Mouse (Mus musculus): ENCODE measurements around the gene Pheta1. TPM values are rescaled to one million over a fixed set of nuclear protein-coding genes. Genes with fewer than 3 reads are reported as not detected.

Gene Pheta1
- polyA plus RNA-seq, 1 experiment, result 283 TPM

DNA sequence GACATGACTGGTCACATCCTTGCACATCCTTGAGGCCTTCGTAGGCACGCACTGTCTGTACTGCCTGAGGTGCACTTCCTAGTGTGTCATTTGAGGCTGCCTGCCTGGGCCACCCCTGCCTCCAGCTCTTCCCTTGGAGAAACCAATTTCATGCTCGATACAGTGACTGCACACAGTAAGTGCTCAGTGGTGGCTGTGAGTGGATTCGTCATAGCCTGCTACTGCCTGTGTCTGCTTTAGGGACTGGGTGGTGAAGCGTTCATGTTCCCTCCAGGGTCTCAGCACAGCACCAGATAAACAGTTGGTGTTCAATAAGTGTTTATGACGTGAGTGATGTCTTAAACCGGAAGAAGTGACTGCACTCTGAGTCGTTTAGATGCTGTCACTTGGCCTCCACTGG, 34.6 kb downstream of the Pheta1 start:
- no peak overlapping the region for H3K27ac ChIP-seq (ENCODE audit: insufficient read depth, low read depth, low read length)
- no peaks in the 10 kb centered on the region for H3K36me3 ChIP-seq (ENCODE audit: control insufficient read depth, insufficient read depth, low read length)
- H3K27me3 ChIP-seq (ENCODE audit: control insufficient read depth, insufficient read depth, low read length), result no peaks in the 10 kb centered on the region
- no peak overlapping the region for H3K4me3 ChIP-seq (ENCODE audit: low read depth, low read length)
- WGBS, result 76% methylated on average over 8 of the region's 8 CpGs
- H3K4me1 ChIP-seq (ENCODE audit: control insufficient read depth, insufficient read depth, insufficient read length, low read length), result peaks cover 6% of the 10 kb centered on the region; the same call in 1 of the 2 replicates
- TF ChIP-seq POLR2A (IDR thresholded peaks at IDR 0.05; ENCODE audit: low read depth, low read length) (no peak), CTCF (IDR thresholded peaks at IDR 0.05; ENCODE audit: extremely low read depth, insufficient read length, insufficient replicate concordance, low read depth, low read length) (no peak)

DNA sequence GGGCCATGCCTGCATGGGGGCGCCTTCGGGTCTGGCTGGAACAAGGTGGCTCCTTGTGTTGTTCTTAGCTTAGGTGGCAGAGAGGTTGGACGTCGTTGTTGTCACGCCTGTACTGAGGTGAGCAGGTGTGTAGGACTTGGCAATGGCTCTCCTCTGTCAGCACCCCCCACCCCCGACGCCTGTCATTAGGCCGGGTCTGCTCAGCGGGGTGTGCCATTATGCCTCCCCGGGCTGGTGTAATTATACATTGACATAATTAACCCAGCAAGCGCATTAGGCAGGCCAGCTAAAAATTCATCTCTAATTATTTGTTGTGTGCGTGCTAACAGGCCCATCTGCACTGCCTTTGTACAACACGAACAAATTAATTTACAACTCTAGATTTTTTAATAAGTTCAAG, 40.6 kb downstream of the Pheta1 start:
- Histone ChIP-seq H3K4me1 (ENCODE audit: control insufficient read depth, insufficient read depth, insufficient read length, low read length) (no peaks in the 10 kb centered on the region), H3K27ac (ENCODE audit: insufficient read depth, low read depth, low read length) (no peak overlapping the region), H3K27me3 (ENCODE audit: control insufficient read depth, insufficient read depth, low read length) (no peaks in the 10 kb centered on the region), H3K4me3 (ENCODE audit: low read depth, low read length) (no peak overlapping the region), H3K36me3 (ENCODE audit: control insufficient read depth, insufficient read depth, low read length) (no peaks in the 10 kb centered on the region)
- 46% methylated on average over 13 of the region's 13 CpGs for WGBS
- TF ChIP-seq CTCF (IDR thresholded peaks at IDR 0.05; ENCODE audit: extremely low read depth, insufficient read length, insufficient replicate concordance, low read depth, low read length), result no peak
- TF ChIP-seq POLR2A (IDR thresholded peaks at IDR 0.05; ENCODE audit: low read depth, low read length), result no peak

DNA sequence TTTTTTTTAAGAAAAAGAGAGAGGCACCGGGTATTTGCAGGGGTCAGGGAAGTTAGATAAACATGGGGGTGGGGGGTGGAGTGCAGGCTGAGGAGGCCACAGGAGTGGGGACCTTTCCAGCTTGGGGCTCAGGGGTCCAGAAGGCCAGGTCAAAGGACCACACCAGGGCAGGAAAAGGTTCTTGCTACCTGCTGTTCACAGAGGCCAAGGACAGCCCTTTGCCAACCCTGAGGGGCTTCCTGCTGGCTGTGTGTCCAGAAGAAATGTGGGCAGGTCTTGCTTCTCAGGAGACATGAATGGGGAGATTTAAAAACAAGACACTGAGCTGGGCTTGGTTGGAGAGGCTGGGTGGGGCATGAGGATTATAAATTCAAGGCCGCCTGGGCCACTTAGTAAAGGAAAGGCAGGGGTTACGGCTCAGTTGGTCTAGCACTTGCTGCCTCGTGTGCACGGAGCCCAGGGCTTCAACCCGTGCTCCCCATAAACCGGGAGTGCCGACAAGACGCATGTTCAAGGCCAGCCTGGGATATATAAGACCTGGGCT, 41.1 kb downstream of the Pheta1 start:
- Histone ChIP-seq H3K4me1 (ENCODE audit: control insufficient read depth, insufficient read depth, insufficient read length, low read length) (no peaks in the 10 kb centered on the region), H3K4me3 (ENCODE audit: low read depth, low read length) (no peak overlapping the region), H3K27ac (ENCODE audit: insufficient read depth, low read depth, low read length) (no peak overlapping the region), H3K27me3 (ENCODE audit: control insufficient read depth, insufficient read depth, low read length) (no peaks in the 10 kb centered on the region), H3K36me3 (ENCODE audit: control insufficient read depth, insufficient read depth, low read length) (no peaks in the 10 kb centered on the region)
- WGBS, result 51% methylated on average over 9 of the region's 9 CpGs
- TF ChIP-seq CTCF (IDR thresholded peaks at IDR 0.05; ENCODE audit: extremely low read depth, insufficient read length, insufficient replicate concordance, low read depth, low read length), result no peak
- TF ChIP-seq POLR2A (IDR thresholded peaks at IDR 0.05; ENCODE audit: low read depth, low read length), result no peak

DNA sequence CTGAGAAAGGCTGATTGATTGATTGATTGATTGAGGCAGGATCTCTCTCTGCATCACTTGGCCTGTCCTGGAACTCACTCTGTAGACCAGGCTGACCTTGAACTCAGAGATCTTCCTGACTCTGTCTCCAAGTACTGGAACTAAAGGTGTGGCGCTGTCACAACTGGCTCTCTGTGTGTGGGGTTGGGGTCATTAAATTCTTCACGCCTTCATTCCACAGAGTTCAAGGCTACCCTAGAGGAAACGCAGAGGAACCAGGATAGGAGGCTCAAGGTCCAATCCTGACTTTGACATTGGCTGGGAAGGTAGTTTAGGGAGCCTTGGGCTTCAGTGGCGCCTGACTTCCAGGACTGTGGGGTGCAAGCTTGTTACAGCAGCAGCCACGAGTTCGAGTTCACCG, 42.1 kb downstream of the Pheta1 start:
- no peak for TF ChIP-seq POLR2A (IDR thresholded peaks at IDR 0.05; ENCODE audit: low read depth, low read length)
- Histone ChIP-seq H3K4me1 (ENCODE audit: control insufficient read depth, insufficient read depth, insufficient read length, low read length) (no peaks in the 10 kb centered on the region), H3K27ac (ENCODE audit: insufficient read depth, low read depth, low read length) (no peak overlapping the region), H3K4me3 (ENCODE audit: low read depth, low read length) (no peak overlapping the region), H3K27me3 (ENCODE audit: control insufficient read depth, insufficient read depth, low read length) (0 out of 2 replicates have a peak, but pooled peaks cover 3% of the 10 kb centered on the region), H3K36me3 (ENCODE audit: control insufficient read depth, insufficient read depth, low read length) (no peaks in the 10 kb centered on the region)
- 81% methylated on average over 7 of the region's 7 CpGs for WGBS

DNA sequence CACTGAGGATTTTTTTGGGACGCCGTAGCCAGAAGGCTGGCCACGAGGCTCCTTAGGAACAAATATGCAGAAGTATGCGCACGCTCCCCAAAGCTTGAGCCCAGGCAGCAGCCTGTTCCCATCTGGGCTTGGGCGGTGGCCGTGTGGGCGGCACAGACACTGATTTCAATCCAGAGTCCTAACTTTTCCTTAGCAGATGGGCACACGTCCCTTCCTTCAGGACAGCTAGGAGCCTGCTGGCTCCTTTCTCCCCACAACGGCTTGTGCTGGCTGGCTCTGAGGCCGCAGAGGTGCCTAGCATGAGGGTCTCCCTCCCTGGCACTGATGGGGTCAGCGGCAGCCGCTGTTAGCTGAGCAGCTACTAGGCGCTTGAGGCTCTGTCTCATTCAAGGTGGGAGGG, 43.5 kb downstream of the Pheta1 start:
- TF ChIP-seq POLR2A (IDR thresholded peaks at IDR 0.05; ENCODE audit: low read depth, low read length) (no peak), CTCF (IDR thresholded peaks at IDR 0.05; ENCODE audit: extremely low read depth, insufficient read length, insufficient replicate concordance, low read depth, low read length) (no peak)
- no peaks in the 10 kb centered on the region for H3K36me3 ChIP-seq (ENCODE audit: control insufficient read depth, insufficient read depth, low read length)
- WGBS, result 86% methylated on average over 14 of the region's 14 CpGs
- H3K4me3 ChIP-seq (ENCODE audit: low read depth, low read length), result no peak overlapping the region
- H3K27me3 ChIP-seq (ENCODE audit: control insufficient read depth, insufficient read depth, low read length), result 0 out of 2 replicates have a peak, but pooled peaks cover 3% of the 10 kb centered on the region
- H3K27ac ChIP-seq (ENCODE audit: insufficient read depth, low read depth, low read length), result no peak overlapping the region
- H3K4me1 ChIP-seq (ENCODE audit: control insufficient read depth, insufficient read depth, insufficient read length, low read length), result no peaks in the 10 kb centered on the region

DNA sequence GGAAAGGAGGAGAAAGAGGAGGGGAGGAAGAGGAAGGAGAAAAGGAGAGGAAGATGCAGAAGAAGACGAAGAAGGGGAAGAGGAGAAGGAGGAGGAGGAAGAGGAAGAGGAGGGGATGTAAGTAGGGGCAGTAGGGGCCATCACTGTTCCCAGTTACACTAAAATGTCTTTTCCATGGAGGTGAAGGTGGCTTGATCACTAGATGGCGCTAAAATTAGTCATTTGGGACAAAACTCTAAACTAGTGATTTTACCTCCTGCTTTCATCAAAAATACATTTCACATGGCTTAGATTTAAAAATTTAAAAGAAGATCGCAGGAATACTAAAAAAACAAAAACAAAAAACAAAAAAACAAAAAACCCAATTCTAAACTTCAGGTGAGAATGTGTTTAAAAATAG, 44.8 kb downstream of the Pheta1 start:
- no peak for TF ChIP-seq POLR2A (IDR thresholded peaks at IDR 0.05; ENCODE audit: low read depth, low read length)
- no peak for TF ChIP-seq CTCF (IDR thresholded peaks at IDR 0.05; ENCODE audit: extremely low read depth, insufficient read length, insufficient replicate concordance, low read depth, low read length)
- H3K4me3 ChIP-seq (ENCODE audit: low read depth, low read length), result no peak overlapping the region
- H3K27me3 ChIP-seq (ENCODE audit: control insufficient read depth, insufficient read depth, low read length), result 0 out of 2 replicates have a peak, but pooled peaks cover 3% of the 10 kb centered on the region
- no peaks in the 10 kb centered on the region for H3K36me3 ChIP-seq (ENCODE audit: control insufficient read depth, insufficient read depth, low read length)
- 26% methylated on average over 3 of the region's 3 CpGs for WGBS
- H3K27ac ChIP-seq (ENCODE audit: insufficient read depth, low read depth, low read length), result no peak overlapping the region
- H3K4me1 ChIP-seq (ENCODE audit: control insufficient read depth, insufficient read depth, insufficient read length, low read length), result no peaks in the 10 kb centered on the region

DNA sequence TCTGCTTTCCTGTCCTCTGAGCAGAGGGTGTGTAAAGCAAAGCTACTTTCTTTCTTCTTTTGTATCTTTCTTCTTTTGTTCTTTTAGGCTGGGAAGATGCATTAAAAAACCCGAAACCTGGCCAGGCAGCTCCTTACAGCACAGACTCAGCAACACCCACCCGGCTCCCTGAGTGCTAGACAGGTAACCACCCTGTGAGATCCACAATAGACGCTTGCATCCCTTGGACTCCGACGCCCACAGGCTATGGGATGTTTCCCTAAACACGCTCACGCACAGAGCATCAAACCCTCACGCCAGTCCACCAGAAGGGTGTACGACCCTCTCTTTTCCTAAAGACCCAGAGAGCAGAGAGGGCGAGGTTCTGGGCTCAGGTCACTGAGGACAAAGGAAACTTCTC, 45.9 kb downstream of the Pheta1 start:
- no peak overlapping the region for H3K27ac ChIP-seq (ENCODE audit: insufficient read depth, low read depth, low read length)
- no peaks in the 10 kb centered on the region for H3K4me1 ChIP-seq (ENCODE audit: control insufficient read depth, insufficient read depth, insufficient read length, low read length)
- 0 out of 2 replicates have a peak, but pooled peaks cover 3% of the 10 kb centered on the region for H3K27me3 ChIP-seq (ENCODE audit: control insufficient read depth, insufficient read depth, low read length)
- TF ChIP-seq POLR2A (IDR thresholded peaks at IDR 0.05; ENCODE audit: low read depth, low read length), result no peak
- no peak for TF ChIP-seq CTCF (IDR thresholded peaks at IDR 0.05; ENCODE audit: extremely low read depth, insufficient read length, insufficient replicate concordance, low read depth, low read length)
- no peaks in the 10 kb centered on the region for H3K36me3 ChIP-seq (ENCODE audit: control insufficient read depth, insufficient read depth, low read length)
- H3K4me3 ChIP-seq (ENCODE audit: low read depth, low read length), result no peak overlapping the region
- WGBS, result 74% methylated on average over 10 of the region's 10 CpGs
